Mouse (Mus musculus): Measurements from ENCODE around the gene Crispld2. TPM values are rescaled to one million over a fixed set of nuclear protein-coding genes. Genes with fewer than 3 reads are reported as not detected.

Gene Crispld2
- total RNA-seq, 1 experiment: 12.1 TPM

GRCm38 (mm10) chr8:120083261-120083660 is 91.0 kb downstream of the Crispld2 start:
- no peak for DNase-seq (ENCODE audit: low read depth, low spot score)
- no peak for TF ChIP-seq ZNF384 (IDR thresholded peaks at IDR 0.05; ENCODE audit: low read depth, low read length)
- TF ChIP-seq MAFK (IDR thresholded peaks at IDR 0.05; ENCODE audit: insufficient read depth, low read depth, low read length): no peak
- no peak for TF ChIP-seq CHD2 (IDR thresholded peaks at IDR 0.05; ENCODE audit: low read depth, low read length)
- TF ChIP-seq HCFC1 (IDR thresholded peaks at IDR 0.05; ENCODE audit: borderline replicate concordance, insufficient read depth, low read length): no peak
- no peak for TF ChIP-seq ZC3H11A (IDR thresholded peaks at IDR 0.05; ENCODE audit: borderline replicate concordance, low read depth, low read length)
- in situ Hi-C loops (cut with MboI; ENCODE audit: low sequenced_read_pairs in 2 of 2, unreplicated experiment in 2 of 2): no loop called here
- Histone ChIP-seq H3K36me3 (ENCODE audit: control insufficient read depth, insufficient read depth, low read length, poor library complexity, severe bottlenecking) (peaks cover 23% of the 10 kb centered on the region), H3K4me1 (ENCODE audit: control insufficient read depth in 2 of 2, insufficient read depth in 2 of 2, low read length in 2 of 2, poor library complexity in 1 of 2) (peaks cover 0 to 11% of the 10 kb centered on the region in 2 experiments; a peak in 2 of 4 replicates), H3K9me3 (ENCODE audit: control insufficient read depth, insufficient read depth, low read depth, low read length) (no peaks in the 10 kb centered on the region), H3K27ac (ENCODE audit: insufficient read depth, low read depth, low read length, poor library complexity, severe bottlenecking) (no peak overlapping the region), H3K9ac (ENCODE audit: insufficient read depth, low read depth, low read length, poor library complexity, severe bottlenecking) (no peak overlapping the region), H3K4me3 (ENCODE audit: insufficient read depth in 1 of 2, low read depth in 1 of 2, low read length in 2 of 2, poor library complexity in 1 of 2, severe bottlenecking in 1 of 2) (no peak overlapping the region)

- Histone ChIP-seq H3K36me3 (ENCODE audit: control insufficient read depth, insufficient read depth, low read length, poor library complexity, severe bottlenecking) (peaks cover 23% of the 10 kb centered on the region), H3K9ac (ENCODE audit: insufficient read depth, low read depth, low read length, poor library complexity, severe bottlenecking) (no peak overlapping the region), H3K9me3 (ENCODE audit: control insufficient read depth, insufficient read depth, low read depth, low read length) (no peaks in the 10 kb centered on the region), H3K4me1 (ENCODE audit: control insufficient read depth in 2 of 2, insufficient read depth in 2 of 2, low read length in 2 of 2, poor library complexity in 1 of 2) (peaks cover 0 to 7% of the 10 kb centered on the region in 2 experiments; a peak in 2 of 4 replicates), H3K27ac (ENCODE audit: insufficient read depth, low read depth, low read length, poor library complexity, severe bottlenecking) (no peak overlapping the region), H3K4me3 (ENCODE audit: insufficient read depth in 1 of 2, low read depth in 1 of 2, low read length in 2 of 2, poor library complexity in 1 of 2, severe bottlenecking in 1 of 2) (no peak overlapping the region)
- in situ Hi-C loops (cut with MboI; ENCODE audit: low sequenced_read_pairs in 2 of 2, unreplicated experiment in 2 of 2): no loop called here
- TF ChIP-seq ZC3H11A (IDR thresholded peaks at IDR 0.05; ENCODE audit: borderline replicate concordance, low read depth, low read length): no peak
- no peak for TF ChIP-seq MAFK (IDR thresholded peaks at IDR 0.05; ENCODE audit: insufficient read depth, low read depth, low read length)
- no peak for TF ChIP-seq CHD2 (IDR thresholded peaks at IDR 0.05; ENCODE audit: low read depth, low read length)
- TF ChIP-seq ZNF384 (IDR thresholded peaks at IDR 0.05; ENCODE audit: low read depth, low read length): no peak
- no peak for TF ChIP-seq HCFC1 (IDR thresholded peaks at IDR 0.05; ENCODE audit: borderline replicate concordance, insufficient read depth, low read length)
- no peak for DNase-seq (ENCODE audit: low read depth, low spot score)
Measured at GRCm38 (mm10) chr8:120084783-120085182, 92.5 kb downstream of the Crispld2 start.

GRCm38 (mm10) chr8:120089511-120089910 is 97.3 kb downstream of the Crispld2 start:
- DNase-seq (ENCODE audit: low read depth, low spot score): no peak
- no peak for TF ChIP-seq HCFC1 (IDR thresholded peaks at IDR 0.05; ENCODE audit: borderline replicate concordance, insufficient read depth, low read length)
- Histone ChIP-seq H3K9me3 (ENCODE audit: control insufficient read depth, insufficient read depth, low read depth, low read length) (no peaks in the 10 kb centered on the region), H3K4me1 (ENCODE audit: control insufficient read depth in 2 of 2, insufficient read depth in 2 of 2, low read length in 2 of 2, poor library complexity in 1 of 2) (no peaks in the 10 kb centered on the region), H3K27ac (ENCODE audit: insufficient read depth, low read depth, low read length, poor library complexity, severe bottlenecking) (no peak overlapping the region), H3K9ac (ENCODE audit: insufficient read depth, low read depth, low read length, poor library complexity, severe bottlenecking) (no peak overlapping the region), H3K4me3 (ENCODE audit: insufficient read depth in 1 of 2, low read depth in 1 of 2, low read length in 2 of 2, poor library complexity in 1 of 2, severe bottlenecking in 1 of 2) (no peak overlapping the region), H3K36me3 (ENCODE audit: control insufficient read depth, insufficient read depth, low read length, poor library complexity, severe bottlenecking) (peaks cover 23% of the 10 kb centered on the region)
- in situ Hi-C loops (cut with MboI; ENCODE audit: low sequenced_read_pairs in 2 of 2, unreplicated experiment in 2 of 2): no loop called here

DNA sequence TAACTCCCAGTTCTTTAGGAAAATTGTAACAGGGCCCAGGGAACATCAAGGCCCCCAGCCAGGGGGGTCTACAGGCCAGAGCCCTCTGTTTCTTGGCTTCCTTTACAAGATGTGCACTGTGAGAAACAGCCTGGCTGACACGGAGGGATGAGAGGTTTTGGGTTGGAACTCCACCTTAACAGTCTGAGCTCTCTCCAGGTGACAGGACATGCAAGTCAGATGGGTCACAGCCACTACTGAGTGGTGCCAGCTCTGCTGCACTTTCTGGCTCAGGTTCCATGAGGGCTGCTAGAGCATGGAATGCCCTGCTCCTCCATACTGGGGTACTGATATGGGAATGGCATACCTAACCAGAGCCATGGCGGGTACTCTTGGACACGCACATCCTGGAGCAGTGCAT is 98.8 kb downstream of the Crispld2 start:
- H3K9me3 ChIP-seq (ENCODE audit: control insufficient read depth, insufficient read depth, low read depth, low read length): no peaks in the 10 kb centered on the region
- H3K4me1 ChIP-seq (ENCODE audit: control insufficient read depth in 2 of 2, insufficient read depth in 2 of 2, low read length in 2 of 2, poor library complexity in 1 of 2): no peaks in the 10 kb centered on the region
- H3K9ac ChIP-seq (ENCODE audit: insufficient read depth, low read depth, low read length, poor library complexity, severe bottlenecking): no peak overlapping the region
- TF ChIP-seq CHD2 (IDR thresholded peaks at IDR 0.05; ENCODE audit: low read depth, low read length) (no peak), HCFC1 (IDR thresholded peaks at IDR 0.05; ENCODE audit: borderline replicate concordance, insufficient read depth, low read length) (no peak), MAFK (IDR thresholded peaks at IDR 0.05; ENCODE audit: insufficient read depth, low read depth, low read length) (no peak), ZNF384 (IDR thresholded peaks at IDR 0.05; ENCODE audit: low read depth, low read length) (no peak), ZC3H11A (IDR thresholded peaks at IDR 0.05; ENCODE audit: borderline replicate concordance, low read depth, low read length) (no peak)
- no peak for DNase-seq (ENCODE audit: low read depth, low spot score)
- no peak overlapping the region for H3K27ac ChIP-seq (ENCODE audit: insufficient read depth, low read depth, low read length, poor library complexity, severe bottlenecking)
- peaks cover 20% of the 10 kb centered on the region for H3K36me3 ChIP-seq (ENCODE audit: control insufficient read depth, insufficient read depth, low read length, poor library complexity, severe bottlenecking)
- no peak overlapping the region for H3K4me3 ChIP-seq (ENCODE audit: insufficient read depth in 1 of 2, low read depth in 1 of 2, low read length in 2 of 2, poor library complexity in 1 of 2, severe bottlenecking in 1 of 2)
- in situ Hi-C loops (cut with MboI; ENCODE audit: low sequenced_read_pairs in 2 of 2, unreplicated experiment in 2 of 2): no loop called here

GRCm38 (mm10) chr8:120093103-120093502 is 100.9 kb downstream of the Crispld2 start:
- Histone ChIP-seq H3K27ac (ENCODE audit: insufficient read depth, low read depth, low read length, poor library complexity, severe bottlenecking) (no peak overlapping the region), H3K36me3 (ENCODE audit: control insufficient read depth, insufficient read depth, low read length, poor library complexity, severe bottlenecking) (peaks cover 6% of the 10 kb centered on the region; the same call in 1 of the 2 replicates), H3K4me3 (ENCODE audit: insufficient read depth in 1 of 2, low read depth in 1 of 2, low read length in 2 of 2, poor library complexity in 1 of 2, severe bottlenecking in 1 of 2) (no peak overlapping the region), H3K9me3 (ENCODE audit: control insufficient read depth, insufficient read depth, low read depth, low read length) (no peaks in the 10 kb centered on the region), H3K9ac (ENCODE audit: insufficient read depth, low read depth, low read length, poor library complexity, severe bottlenecking) (no peak overlapping the region), H3K4me1 (ENCODE audit: control insufficient read depth in 2 of 2, insufficient read depth in 2 of 2, low read length in 2 of 2, poor library complexity in 1 of 2) (no peaks in the 10 kb centered on the region)
- in situ Hi-C loops (cut with MboI; ENCODE audit: low sequenced_read_pairs in 2 of 2, unreplicated experiment in 2 of 2): no loop called here
- no peak for DNase-seq (ENCODE audit: low read depth, low spot score)
- no peak for TF ChIP-seq ZC3H11A (IDR thresholded peaks at IDR 0.05; ENCODE audit: borderline replicate concordance, low read depth, low read length)
- no peak for TF ChIP-seq ZNF384 (IDR thresholded peaks at IDR 0.05; ENCODE audit: low read depth, low read length)
- no peak for TF ChIP-seq CHD2 (IDR thresholded peaks at IDR 0.05; ENCODE audit: low read depth, low read length)
- TF ChIP-seq HCFC1 (IDR thresholded peaks at IDR 0.05; ENCODE audit: borderline replicate concordance, insufficient read depth, low read length): no peak
- TF ChIP-seq MAFK (IDR thresholded peaks at IDR 0.05; ENCODE audit: insufficient read depth, low read depth, low read length): no peak
